Mouse (Mus musculus) heart, adult 9 months (tissue): ENCODE measurements at regions not wholly inside any gene's neighbourhood (a gene's known extent, or its start where the extent isn't known, plus 50 kb on each side); places are given as distances from the start of the nearest gene placed in this dataset.
"Not testable (repeated sequence)": the region's sequence is repeated elsewhere in the genome, so short reads cannot be mapped to it uniquely, and the experiment has no call there.

ENCODE experiments used
- DNase-seq, 2 experiments: peaks; one replicate each; pipeline ENCODE4 v3.0.0; 2022; ENCODE audit warnings: low spot score in 2 of 2

DNA sequence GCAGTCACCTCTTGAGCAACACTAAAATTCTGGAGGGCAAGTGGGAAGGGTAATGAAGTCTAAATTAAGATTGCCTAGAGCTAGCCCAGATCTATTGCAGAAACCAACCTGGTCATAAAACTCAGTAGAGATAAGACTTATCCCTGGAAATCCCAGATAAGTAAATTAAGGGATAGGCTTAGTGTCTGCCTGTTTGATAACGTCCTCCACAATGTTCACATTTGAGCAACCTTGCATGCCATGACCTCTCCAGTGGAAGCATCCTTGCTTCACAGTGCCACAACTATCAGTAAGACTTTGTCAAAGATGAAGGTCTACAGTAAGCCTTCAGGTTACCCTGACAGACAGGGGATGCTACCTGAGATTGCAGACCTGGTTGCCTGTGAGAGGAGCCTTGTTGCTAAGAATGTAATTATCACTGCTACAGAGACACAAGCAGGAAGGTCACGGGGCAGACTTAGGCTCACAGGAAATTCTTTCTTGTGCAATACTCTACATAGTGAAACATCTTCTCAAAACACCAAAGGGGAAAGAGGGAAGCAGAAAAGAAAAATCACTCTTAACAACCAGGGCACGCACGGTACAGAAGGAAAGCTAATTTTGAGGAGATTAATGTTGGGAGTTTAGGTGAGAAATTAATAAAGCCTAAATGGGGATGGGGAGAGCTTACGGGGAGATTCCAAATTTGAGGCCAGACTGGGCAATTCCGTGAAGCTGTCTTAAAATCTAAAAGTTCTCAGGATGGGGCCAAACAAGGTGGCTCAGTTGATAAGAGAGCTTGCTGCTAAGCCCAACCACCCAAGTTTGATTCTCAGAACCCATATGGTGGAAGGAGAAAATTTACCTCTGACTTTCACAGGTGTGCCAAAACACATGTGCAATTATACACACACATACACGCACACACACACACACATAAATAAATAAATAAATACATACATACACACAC, 56.9 kb upstream of the Prdm9 start:
- DNase-seq: no peak

DNA sequence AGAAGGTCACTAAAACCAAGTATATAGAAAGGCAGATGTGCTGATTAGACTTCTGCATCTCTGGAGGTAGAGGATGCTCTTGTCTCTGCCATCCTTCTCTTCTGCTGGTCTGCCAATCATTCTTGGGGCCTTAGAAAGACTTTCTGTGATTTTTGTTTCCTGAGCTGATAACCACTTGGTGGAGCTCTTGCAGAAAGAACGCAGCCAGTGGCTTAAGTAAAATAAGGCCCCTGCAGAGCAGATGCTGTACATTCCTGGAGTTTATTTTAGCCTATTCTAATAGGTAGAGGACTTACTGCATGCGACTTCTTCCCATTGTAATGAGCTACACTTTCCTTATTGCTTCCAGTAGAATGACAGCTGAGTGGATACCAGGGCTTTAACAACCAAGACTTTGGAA, 58.8 kb upstream of the Prdm9 start:
- peak; percentile 3 to 4 for DNase-seq

DNA sequence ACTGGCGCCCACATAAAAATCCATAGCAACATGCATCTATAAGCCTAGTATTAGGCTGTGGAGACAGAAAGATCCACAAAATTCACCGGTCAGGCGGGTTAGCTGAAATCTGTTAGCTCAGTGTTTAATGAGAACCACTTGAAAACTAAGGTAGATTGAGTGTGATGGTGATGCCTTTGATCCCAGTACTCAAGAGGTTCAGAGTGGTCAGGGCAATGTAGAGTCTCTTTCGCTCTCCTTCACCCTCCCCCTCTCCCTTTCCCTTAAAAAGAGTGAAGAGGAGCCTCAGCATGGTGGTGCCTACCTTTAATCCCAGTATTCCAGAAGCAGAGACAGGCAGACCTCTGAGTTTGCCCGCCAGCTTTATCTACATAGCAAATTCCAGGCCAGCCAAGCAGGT, 66.6 kb upstream of the Prdm9 start:
- DNase-seq: no peak

DNA sequence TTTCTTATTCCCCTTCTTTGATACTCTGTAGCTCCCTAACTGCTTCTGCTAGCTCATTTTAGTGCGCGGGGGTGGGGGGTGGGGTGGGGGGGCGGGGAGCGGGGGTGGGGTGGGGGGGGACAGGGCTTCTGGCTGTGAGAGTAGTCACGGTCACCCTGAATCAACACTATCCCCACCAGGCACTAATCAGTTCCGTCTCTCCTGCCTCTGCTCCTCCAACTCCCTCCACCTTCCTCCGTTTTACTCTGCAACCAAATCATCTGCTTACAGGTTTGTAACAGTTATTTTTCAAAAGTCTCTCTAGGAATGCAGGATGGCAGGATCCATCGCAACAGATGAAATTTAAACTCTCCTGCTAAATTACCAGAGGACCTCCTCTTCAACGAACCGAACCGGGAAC, 67.5 kb upstream of the Prdm9 start:
- no peak for DNase-seq

DNA sequence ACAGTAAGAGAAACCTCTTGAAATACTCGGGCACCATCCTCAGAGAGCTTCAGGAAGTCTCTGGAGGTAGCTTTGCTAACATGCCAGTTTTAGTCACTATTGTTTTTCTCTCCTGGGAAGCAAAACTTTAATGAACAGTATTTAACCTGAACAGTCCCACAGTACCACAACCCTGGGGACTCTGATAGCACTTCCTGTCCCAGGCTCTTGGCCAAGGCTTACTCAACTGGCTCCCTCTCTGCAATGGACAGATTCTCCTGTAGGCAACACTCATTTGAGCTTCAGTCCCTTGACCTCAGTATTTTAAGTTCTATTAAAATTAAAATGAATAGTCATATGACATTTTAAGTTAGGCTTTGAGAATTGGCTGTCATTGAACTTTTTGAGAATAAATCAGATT, 67.9 kb upstream of the Prdm9 start:
- DNase-seq: peak in 1 of 2 experiments; percentile 4

DNA sequence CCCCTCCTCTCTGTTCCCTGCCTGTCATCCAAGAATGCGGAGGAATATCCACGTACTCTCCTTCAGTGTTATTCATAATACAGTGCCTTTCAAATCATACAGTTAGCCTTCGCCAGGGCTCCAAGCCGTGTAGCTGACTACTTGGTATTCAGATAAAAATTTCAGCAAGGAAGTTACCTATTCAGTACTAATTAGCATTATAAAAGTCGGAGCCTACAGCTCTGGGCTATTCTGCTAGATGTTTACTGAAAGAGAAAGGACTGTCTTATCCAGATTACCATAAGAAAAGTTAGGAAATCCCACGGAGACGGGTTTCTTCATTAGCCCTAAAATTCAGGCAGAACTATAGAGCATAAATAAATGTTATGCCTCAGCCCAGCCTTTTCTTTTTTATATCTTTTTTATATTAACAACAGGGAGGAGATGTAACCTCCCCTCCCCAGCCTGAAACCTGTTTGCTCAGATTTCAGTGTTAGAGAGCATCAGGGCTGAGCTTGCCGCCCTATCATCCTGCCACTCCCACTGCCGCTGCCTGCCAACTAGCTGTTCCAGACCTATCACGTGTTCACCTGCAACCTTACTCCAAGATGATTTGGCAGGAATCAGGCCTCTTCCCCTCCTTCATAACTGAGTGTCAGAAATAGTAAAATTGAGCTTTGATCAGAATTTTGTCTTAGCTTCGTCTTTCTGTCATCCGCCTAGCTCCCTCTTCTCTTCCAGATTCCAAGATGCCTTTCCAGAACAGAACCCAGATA, 65.5 kb upstream of the Chd1 start:
- not testable (repeated sequence) for DNase-seq

DNA sequence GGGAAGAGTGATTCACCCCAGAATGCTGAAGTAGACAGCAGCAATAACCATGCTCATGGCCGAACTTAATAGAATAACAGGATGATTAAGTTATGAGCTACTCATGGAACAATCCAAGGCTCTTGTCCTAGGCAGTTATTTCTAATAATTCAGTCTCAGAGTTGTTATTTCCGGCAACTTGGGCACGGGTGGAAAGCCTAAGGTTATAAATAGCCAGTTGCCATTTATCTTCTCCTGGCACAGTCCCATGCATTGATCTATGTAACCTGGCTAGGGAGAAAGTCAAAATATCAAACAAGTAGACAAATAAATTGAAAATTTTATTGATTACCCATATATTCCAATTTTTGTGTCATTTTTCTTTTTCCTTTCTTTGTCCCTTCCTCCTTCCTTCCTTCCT, 64.0 kb upstream of the Chd1 start:
- no peak for DNase-seq

DNA sequence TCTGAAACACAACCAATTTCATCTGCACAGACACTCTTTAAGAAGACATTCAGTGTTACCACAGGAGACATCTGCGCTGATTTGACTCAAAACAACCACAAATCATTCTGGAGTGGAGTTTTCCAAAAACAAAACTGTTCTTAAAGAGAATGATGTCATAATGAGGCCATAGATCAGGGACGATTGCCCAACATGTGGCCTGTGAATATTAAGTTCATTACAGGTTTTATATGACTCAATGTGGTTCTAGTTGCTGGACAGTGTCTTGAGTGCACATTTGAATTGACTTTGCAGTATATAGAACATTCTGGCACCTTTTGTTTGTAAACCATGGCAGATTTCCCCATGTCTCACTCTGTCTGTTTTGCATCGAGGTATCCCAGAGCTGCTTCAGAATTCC, 63.0 kb upstream of the Chd1 start:
- no peak for DNase-seq

DNA sequence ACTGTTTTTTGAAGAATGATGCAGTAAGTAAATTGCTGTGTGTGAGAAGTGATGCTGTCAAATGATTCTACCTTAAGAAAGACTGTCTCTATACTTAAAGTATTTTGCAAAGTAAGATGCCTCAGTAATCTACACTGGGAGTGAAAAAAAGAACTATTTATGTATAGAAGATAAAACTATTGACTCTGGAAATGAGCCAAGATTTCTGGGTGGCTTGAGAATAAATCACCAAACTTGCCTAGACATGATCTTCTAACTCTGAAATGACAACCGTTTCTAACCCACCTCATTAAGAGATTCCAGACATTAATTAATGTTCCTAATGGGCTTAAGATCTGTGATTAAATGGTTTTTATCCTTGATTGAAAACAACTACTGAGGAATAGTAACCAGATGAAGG, 58.0 kb upstream of the Chd1 start:
- DNase-seq: no peak

DNA sequence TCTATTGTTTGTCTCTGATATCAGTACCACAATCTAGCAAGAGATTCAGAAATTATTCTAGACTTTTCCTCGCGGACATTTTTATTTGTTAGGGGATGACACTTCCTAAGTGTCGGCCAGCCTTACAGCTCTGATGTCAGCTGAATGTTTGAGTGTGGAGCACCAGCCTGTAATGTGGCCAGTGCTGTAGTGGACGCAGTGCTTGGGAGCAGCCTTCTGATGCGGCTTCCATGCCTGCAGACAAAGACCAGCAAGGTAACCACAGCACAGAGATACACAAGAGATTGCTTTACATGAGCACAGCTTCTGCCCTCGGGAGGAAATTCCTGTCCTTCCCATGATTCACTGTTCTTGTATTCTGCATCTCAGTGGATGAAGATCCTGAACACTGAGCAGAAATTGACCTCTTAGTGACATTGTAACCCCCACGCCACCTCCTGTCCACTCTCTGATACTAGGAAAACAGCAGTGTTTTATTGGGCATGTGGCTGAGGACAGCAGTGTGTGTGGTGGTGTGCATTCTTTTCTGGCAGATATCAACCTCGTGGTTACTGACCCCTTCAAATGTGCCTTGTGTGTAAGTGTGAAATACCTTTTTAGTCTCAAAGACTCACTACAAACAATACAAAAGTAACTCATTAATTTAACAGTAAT, 54.6 kb upstream of the Chd1 start:
- no peak for DNase-seq

DNA sequence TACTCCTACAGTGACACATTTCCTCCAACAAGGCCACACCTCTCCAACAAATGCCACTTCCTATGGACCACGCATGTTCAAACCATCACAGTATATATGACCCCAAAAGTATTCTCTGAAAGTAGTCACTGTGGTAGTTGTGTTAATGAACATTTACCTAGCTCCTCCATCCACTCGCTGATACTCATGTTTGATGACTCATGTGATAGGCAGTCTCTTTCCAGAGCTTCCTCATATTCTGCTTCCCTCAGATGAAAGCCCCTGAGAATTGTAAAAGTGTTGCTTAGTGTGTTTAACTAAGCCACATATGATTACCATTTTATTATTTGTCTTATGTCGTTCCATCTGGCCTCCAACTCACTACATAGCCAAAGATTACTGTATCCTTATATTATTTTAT, 52.9 kb upstream of the Chd1 start:
- DNase-seq: no peak
